Mouse (Mus musculus): ENCODE data around the gene Tssk2. TPM values are rescaled to one million over a fixed set of nuclear protein-coding genes. Genes with fewer than 3 reads are reported as not detected.
A peak's percentile ranks its signal among the peaks of the same experiment; 100 is the strongest.

Gene Tssk2
- polyA plus RNA-seq, 1 experiment from 2014 or later, result not detected

- Histone ChIP-seq H3K4me3 (no peak overlapping the region), H3K9me3 (no peaks in the 10 kb centered on the region), H3K36me3 (peaks cover 34% of the 10 kb centered on the region), H3K27ac (replicated peaks) (no peak overlapping the region), H3K4me2 (replicated peaks) (no peak overlapping the region), H3K9ac (replicated peaks) (no peak overlapping the region), H3K4me1 (no peaks in the 10 kb centered on the region), H3K27me3 (no peaks in the 10 kb centered on the region)
- WGBS, result 97% methylated on average over 1 of the region's 1 CpGs
- ATAC-seq (ENCODE audit: low FRiP score, low read depth), result no peak
Measured at GRCm38 (mm10) chr16:17876096-17876495, 22.3 kb upstream of the Tssk2 start.

GRCm38 (mm10) chr16:17879571-17879970 lies 18.9 kb upstream of the Tssk2 start:
- no peak for ATAC-seq (ENCODE audit: low FRiP score, low read depth)
- H3K4me2 ChIP-seq (replicated peaks), result no peak overlapping the region
- 92% methylated on average over 4 of the region's 4 CpGs for WGBS
- H3K27ac ChIP-seq (replicated peaks), result no peak overlapping the region
- no peak overlapping the region for H3K4me3 ChIP-seq
- H3K27me3 ChIP-seq, result no peaks in the 10 kb centered on the region
- H3K4me1 ChIP-seq, result no peaks in the 10 kb centered on the region
- H3K9ac ChIP-seq (replicated peaks), result no peak overlapping the region
- no peaks in the 10 kb centered on the region for H3K9me3 ChIP-seq
- H3K36me3 ChIP-seq, result peaks cover 26% of the 10 kb centered on the region; the same call in 1 of the 2 replicates

GRCm38 (mm10) chr16:17882196-17882595 lies 16.2 kb upstream of the Tssk2 start:
- no peak overlapping the region for H3K4me3 ChIP-seq
- H3K27me3 ChIP-seq, result no peaks in the 10 kb centered on the region
- no peak overlapping the region for H3K27ac ChIP-seq (replicated peaks)
- ATAC-seq (ENCODE audit: low FRiP score, low read depth), result no peak
- no peak overlapping the region for H3K9ac ChIP-seq (replicated peaks)
- H3K4me2 ChIP-seq (replicated peaks), result no peak overlapping the region
- H3K36me3 ChIP-seq, result peaks cover 22% of the 10 kb centered on the region; the same call in 1 of the 2 replicates
- H3K9me3 ChIP-seq, result no peaks in the 10 kb centered on the region
- H3K4me1 ChIP-seq, result 0 out of 2 replicates have a peak, but pooled peaks cover 2% of the 10 kb centered on the region

GRCm38 (mm10) chr16:17884116-17884515 lies 14.3 kb upstream of the Tssk2 start:
- H3K4me3 ChIP-seq, result no peak overlapping the region
- no peak overlapping the region for H3K9ac ChIP-seq (replicated peaks)
- H3K4me2 ChIP-seq (replicated peaks), result no peak overlapping the region
- ATAC-seq (ENCODE audit: low FRiP score, low read depth), result no peak
- H3K36me3 ChIP-seq, result peaks cover 10% of the 10 kb centered on the region; the same call in 1 of the 2 replicates
- H3K4me1 ChIP-seq, result 0 out of 2 replicates have a peak, but pooled peaks cover 2% of the 10 kb centered on the region
- H3K9me3 ChIP-seq, result no peaks in the 10 kb centered on the region
- WGBS, result 89% methylated on average over 6 of the region's 6 CpGs
- H3K27me3 ChIP-seq, result no peaks in the 10 kb centered on the region
- no peak overlapping the region for H3K27ac ChIP-seq (replicated peaks)

- Histone ChIP-seq H3K36me3 (0 out of 2 replicates have a peak, but pooled peaks cover 3% of the 10 kb centered on the region), H3K9ac (replicated peaks) (peak overlapping the region; percentile 96; the same call in 1 of the 2 replicates), H3K9me3 (no peaks in the 10 kb centered on the region), H3K4me3 (peak overlapping the region; percentile 98), H3K27me3 (no peaks in the 10 kb centered on the region), H3K4me1 (peaks cover 22% of the 10 kb centered on the region), H3K27ac (replicated peaks) (no peak overlapping the region), H3K4me2 (replicated peaks) (peak overlapping the region; percentile 91)
- WGBS, result 87% methylated on average over 6 of the region's 6 CpGs
- ATAC-seq (ENCODE audit: low FRiP score, low read depth), result no peak
Measured at GRCm38 (mm10) chr16:17889689-17890341, 8.6 kb upstream of the Tssk2 start.

- Histone ChIP-seq H3K27me3 (no peaks in the 10 kb centered on the region), H3K9ac (replicated peaks) (peak overlapping the region; percentile 96), H3K9me3 (no peaks in the 10 kb centered on the region), H3K27ac (replicated peaks) (no peak overlapping the region), H3K4me3 (peak overlapping the region; percentile 98), H3K36me3 (0 out of 2 replicates have a peak, but pooled peaks cover 3% of the 10 kb centered on the region), H3K4me1 (peaks cover 22% of the 10 kb centered on the region), H3K4me2 (replicated peaks) (peak overlapping the region; percentile 91)
- ATAC-seq (ENCODE audit: low FRiP score, low read depth), result no peak
- 48% methylated on average over 2 of the region's 2 CpGs for WGBS
Measured at GRCm38 (mm10) chr16:17890342-17890727, 8.1 kb upstream of the Tssk2 start.

- no peaks in the 10 kb centered on the region for H3K27me3 ChIP-seq
- peak; percentile 66; the same call in 1 of the 2 replicates for ATAC-seq (ENCODE audit: low FRiP score, low read depth)
- H3K4me3 ChIP-seq, result peak overlapping the region; percentile 98
- peak overlapping the region; percentile 95 for H3K27ac ChIP-seq (replicated peaks)
- 0 out of 2 replicates have a peak, but pooled peaks cover 3% of the 10 kb centered on the region for H3K36me3 ChIP-seq
- peak overlapping the region; percentile 96 for H3K9ac ChIP-seq (replicated peaks)
- H3K4me2 ChIP-seq (replicated peaks), result peak overlapping the region; percentile 91
- H3K4me1 ChIP-seq, result peaks cover 22% of the 10 kb centered on the region
- H3K9me3 ChIP-seq, result no peaks in the 10 kb centered on the region
- under 1% methylated on average over 38 of the region's 44 CpGs for WGBS
Measured at GRCm38 (mm10) chr16:17890917-17891566, 7.4 kb upstream of the Tssk2 start.

GRCm38 (mm10) chr16:17891567-17891959 lies 6.9 kb upstream of the Tssk2 start, which contains the start of gene Gm20518:
Gm20518 (minus strand) TSS chr16:17891671.
- no peaks in the 10 kb centered on the region for H3K9me3 ChIP-seq
- peak within 1 kb of the TSS; percentile 96 for H3K9ac ChIP-seq (replicated peaks)
- H3K4me2 ChIP-seq (replicated peaks), result peak within 1 kb of the TSS; percentile 91
- H3K36me3 ChIP-seq, result 0 out of 2 replicates have a peak, but pooled peaks cover 3% of the 10 kb centered on the region
- peaks cover 22% of the 10 kb centered on the region for H3K4me1 ChIP-seq
- peak; percentile 98 for ATAC-seq (ENCODE audit: low FRiP score, low read depth)
- H3K27me3 ChIP-seq, result no peaks in the 10 kb centered on the region
- H3K4me3 ChIP-seq, result peak within 1 kb of the TSS; percentile 98
- peak within 1 kb of the TSS; percentile 95 for H3K27ac ChIP-seq (replicated peaks)
- under 1% methylated on average over 32 of the region's 38 CpGs for whole genome bisulfite sequencing

GRCm38 (mm10) chr16:17892606-17893005 lies 5.8 kb upstream of the Tssk2 start:
- no peak overlapping the region for H3K9ac ChIP-seq (replicated peaks)
- no peak overlapping the region for H3K27ac ChIP-seq (replicated peaks)
- no peak overlapping the region for H3K4me3 ChIP-seq
- peaks cover 20% of the 10 kb centered on the region for H3K4me1 ChIP-seq
- no peak overlapping the region for H3K4me2 ChIP-seq (replicated peaks)
- WGBS, result 75% methylated on average over 3 of the region's 3 CpGs
- 0 out of 2 replicates have a peak, but pooled peaks cover 3% of the 10 kb centered on the region for H3K36me3 ChIP-seq
- H3K9me3 ChIP-seq, result no peaks in the 10 kb centered on the region
- no peak for ATAC-seq (ENCODE audit: low FRiP score, low read depth)
- no peaks in the 10 kb centered on the region for H3K27me3 ChIP-seq

- H3K27me3 ChIP-seq, result no peaks in the 10 kb centered on the region
- no peak for ATAC-seq (ENCODE audit: low FRiP score, low read depth)
- H3K4me2 ChIP-seq (replicated peaks), result no peak within 1 kb of the TSS
- H3K27ac ChIP-seq (replicated peaks), result no peak within 1 kb of the TSS
- H3K9ac ChIP-seq (replicated peaks), result no peak within 1 kb of the TSS
- peaks cover 20% of the 10 kb centered on the region for H3K4me1 ChIP-seq
- no peak within 1 kb of the TSS for H3K4me3 ChIP-seq
- H3K36me3 ChIP-seq, result peaks cover 12% of the 10 kb centered on the region
- WGBS, result 88% methylated on average over 2 of the region's 2 CpGs
- no peaks in the 10 kb centered on the region for H3K9me3 ChIP-seq
Measured at GRCm38 (mm10) chr16:17893923-17894322, 4.5 kb upstream of the Tssk2 start, which contains the start of gene Tssk1. Tssk1 (plus strand) TSS chr16:17894223.

GRCm38 (mm10) chr16:17896091-17896490 lies 2.3 kb upstream of the Tssk2 start:
- Histone ChIP-seq H3K27ac (replicated peaks) (no peak overlapping the region), H3K9me3 (no peaks in the 10 kb centered on the region), H3K9ac (replicated peaks) (no peak overlapping the region), H3K27me3 (no peaks in the 10 kb centered on the region), H3K4me1 (peaks cover 6% of the 10 kb centered on the region; the same call in 1 of the 2 replicates), H3K4me2 (replicated peaks) (no peak overlapping the region), H3K4me3 (no peak overlapping the region), H3K36me3 (peaks cover 31% of the 10 kb centered on the region)
- no peak for ATAC-seq (ENCODE audit: low FRiP score, low read depth)

- ATAC-seq (ENCODE audit: low FRiP score, low read depth), result peak; percentile 93
- Histone ChIP-seq H3K4me2 (replicated peaks) (peak within 1 kb of the TSS; percentile 92), H3K36me3 (peaks cover 33% of the 10 kb centered on the region), H3K27me3 (peaks cover 45% of the 10 kb centered on the region), H3K9me3 (no peaks in the 10 kb centered on the region), H3K27ac (replicated peaks) (no peak within 1 kb of the TSS; the same call in 1 of the 2 replicates), H3K4me3 (peak within 1 kb of the TSS; percentile 60), H3K9ac (replicated peaks) (peak within 1 kb of the TSS; percentile 65), H3K4me1 (peaks cover 22% of the 10 kb centered on the region)
- WGBS, result under 1% methylated on average over 35 of the region's 35 CpGs
Measured at GRCm38 (mm10) chr16:17911052-17911595, 12.7 kb downstream of the Tssk2 start, which contains the start of gene Ess2. Ess2 (minus strand) TSS chr16:17911348.

Data from midbrain, embryonic 12.5 days (tissue).